Mouse (Mus musculus) gastrocnemius, postnatal 10 days (tissue): Measurements from ENCODE around the gene Astn2. TPM values are rescaled to one million over a fixed set of nuclear protein-coding genes. Genes with fewer than 3 reads are reported as not detected.

ENCODE experiments used
- DNase-seq: peaks from one replicate; pipeline ENCODE4 v3.0.0; 2021; ENCODE audit warnings: mixed read lengths
- total RNA-seq, 2 experiments: library from RNA; stranded (reverse); gene quantifications; 2 replicates each; pipeline ENCODE4 v1.2.3; 2021

Astn2 gene
- total RNA-seq, 2 experiments from 2014 or later, result 1.0 to 1.7 TPM

DNA sequence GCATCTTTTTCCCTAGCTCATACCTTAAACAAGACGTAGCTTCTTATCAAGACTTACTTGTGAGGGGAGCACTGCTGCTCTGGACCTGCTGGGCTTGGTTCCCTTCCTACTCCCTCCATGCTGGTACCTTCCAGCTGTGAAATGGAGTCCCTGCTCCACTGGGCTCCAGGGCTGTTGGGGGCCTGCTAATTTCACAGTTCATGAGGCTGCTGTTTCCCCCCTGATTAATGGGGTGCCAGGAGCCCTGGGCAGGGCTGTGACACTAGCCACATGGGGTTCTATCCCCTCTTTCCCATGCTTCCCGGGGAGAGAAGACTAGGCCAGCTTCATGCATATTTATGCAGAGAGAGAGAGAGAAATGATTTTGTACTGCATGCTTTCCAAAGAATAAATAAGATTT is 234.9 kb downstream of the Astn2 start:
- DNase-seq, result no peak

GRCm38 (mm10) chr4:66158714-66159113 is 245.7 kb downstream of the Astn2 start:
- DNase-seq, result no peak

- no peak for DNase-seq
Observed at GRCm38 (mm10) chr4:66157439-66158113, 246.8 kb downstream of the Astn2 start.

DNA sequence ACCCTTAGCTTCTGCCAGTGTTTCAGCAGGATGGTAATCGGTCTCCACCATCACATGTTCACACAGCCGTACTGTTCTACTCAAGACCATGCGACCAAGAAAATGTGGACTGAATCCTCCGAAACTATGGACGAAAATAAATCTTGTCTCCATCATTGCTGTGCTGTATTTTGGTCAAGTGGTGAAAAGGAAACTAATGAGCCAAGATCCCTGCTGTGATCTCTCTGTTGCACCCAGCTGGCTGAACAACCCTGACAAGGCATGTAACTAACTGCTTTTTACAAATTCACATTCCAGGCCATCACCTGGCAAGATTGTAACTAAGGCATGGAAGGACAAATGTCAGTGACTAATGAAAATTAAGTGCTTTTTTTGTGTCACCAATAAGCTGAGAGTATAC is 257.9 kb downstream of the Astn2 start:
- DNase-seq, result no peak

DNA sequence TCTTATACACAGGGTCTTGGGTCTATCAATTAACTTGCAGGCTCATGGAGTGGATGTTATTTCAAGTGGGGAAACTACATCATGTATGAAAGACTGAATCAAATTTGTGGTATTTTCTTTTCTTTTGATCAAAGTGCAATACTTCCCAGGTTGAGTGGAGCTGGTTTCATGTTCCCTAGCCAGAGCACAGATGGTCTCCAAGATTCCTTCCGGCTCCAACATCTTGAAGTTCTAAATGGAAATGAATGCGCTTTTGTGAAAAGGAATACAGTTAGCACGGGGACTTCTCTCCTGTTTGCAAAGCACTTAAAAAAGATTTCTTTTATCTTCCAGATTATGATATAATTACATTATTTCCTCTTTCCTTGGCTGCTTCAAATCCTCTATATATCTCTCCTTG is 278.2 kb downstream of the Astn2 start:
- DNase-seq, result no peak

GRCm38 (mm10) chr4:66122766-66123358 is 281.5 kb downstream of the Astn2 start:
- no peak for DNase-seq

- no peak for DNase-seq
Observed at GRCm38 (mm10) chr4:66114243-66114642, 290.2 kb downstream of the Astn2 start.

DNA sequence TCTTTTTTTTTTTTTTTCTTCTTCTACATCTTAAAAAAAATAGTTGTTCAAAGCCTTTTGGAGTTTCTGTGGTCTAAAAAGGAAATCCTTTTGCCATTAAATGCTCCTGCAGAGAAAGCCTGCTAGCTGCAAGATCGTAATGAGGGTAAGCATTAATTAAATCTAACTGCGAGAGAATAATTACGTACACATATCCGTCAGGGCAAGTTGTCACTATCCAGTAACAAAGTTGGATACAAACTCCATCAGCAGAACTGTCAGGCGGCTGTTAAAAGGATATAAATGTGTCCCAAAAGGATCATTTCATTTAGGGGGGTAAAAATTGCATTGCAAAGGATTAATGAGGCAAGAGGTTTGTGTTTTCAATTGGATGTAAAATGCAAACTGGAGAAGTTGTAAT is 302.4 kb downstream of the Astn2 start:
- no peak for DNase-seq

DNA sequence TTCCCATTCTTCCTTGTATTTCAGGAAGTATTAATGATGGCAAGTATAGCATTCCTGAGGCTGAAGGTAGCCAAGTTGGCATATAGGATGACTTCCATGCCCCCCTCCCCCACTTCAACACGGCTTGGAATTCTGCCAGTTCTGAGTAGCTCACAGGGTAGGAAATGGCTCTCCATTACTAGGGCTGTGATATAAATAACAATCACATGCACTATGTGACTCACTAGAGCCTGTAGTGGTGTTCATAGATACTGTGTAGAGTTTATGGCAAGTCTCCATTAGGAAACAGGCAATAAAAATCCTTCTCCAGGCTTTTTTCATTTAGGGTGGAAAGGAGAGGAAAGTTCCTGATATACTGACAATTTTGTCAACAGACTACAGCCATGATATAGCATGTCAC is 306.8 kb downstream of the Astn2 start:
- DNase-seq, result no peak

DNA sequence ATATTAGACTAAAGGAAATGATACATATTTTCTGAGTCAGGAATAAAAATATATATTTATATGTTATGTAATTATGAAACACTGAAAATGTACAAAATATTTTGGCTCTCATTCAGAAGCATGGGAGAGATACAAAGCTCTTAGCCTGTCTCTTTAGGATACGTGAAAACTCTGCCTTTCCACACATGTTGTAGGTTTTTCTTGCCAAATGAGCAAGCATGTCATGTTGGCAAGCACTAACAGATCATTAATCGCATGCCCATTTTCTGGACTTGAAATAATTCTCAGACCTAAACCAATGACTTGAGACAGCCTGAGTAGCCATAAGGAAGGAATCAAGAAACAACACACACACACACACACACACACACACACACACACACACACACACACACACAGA is 308.3 kb downstream of the Astn2 start:
- no peak for DNase-seq

- DNase-seq, result no peak
Observed at GRCm38 (mm10) chr4:66057161-66057560, 347.2 kb downstream of the Astn2 start.

DNA sequence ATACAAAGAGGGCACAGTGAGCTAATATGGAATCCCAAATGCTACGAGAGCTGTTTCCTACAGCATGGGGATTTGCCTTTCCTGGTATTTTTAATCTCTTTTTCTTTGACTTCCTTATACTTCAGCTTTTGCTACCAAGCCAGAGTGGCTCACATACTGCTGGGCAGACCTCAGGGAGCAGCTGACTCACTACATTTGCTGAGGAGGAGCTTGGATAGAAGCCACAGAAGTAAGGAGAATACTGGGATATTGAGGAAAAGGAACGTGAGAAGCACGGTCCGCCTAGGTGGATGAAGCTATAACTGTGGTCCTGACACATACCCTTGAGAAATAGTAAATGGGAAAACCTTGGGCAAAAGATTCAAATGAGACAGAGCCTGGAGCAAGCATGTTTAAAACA is 348.7 kb downstream of the Astn2 start:
- no peak for DNase-seq

DNA sequence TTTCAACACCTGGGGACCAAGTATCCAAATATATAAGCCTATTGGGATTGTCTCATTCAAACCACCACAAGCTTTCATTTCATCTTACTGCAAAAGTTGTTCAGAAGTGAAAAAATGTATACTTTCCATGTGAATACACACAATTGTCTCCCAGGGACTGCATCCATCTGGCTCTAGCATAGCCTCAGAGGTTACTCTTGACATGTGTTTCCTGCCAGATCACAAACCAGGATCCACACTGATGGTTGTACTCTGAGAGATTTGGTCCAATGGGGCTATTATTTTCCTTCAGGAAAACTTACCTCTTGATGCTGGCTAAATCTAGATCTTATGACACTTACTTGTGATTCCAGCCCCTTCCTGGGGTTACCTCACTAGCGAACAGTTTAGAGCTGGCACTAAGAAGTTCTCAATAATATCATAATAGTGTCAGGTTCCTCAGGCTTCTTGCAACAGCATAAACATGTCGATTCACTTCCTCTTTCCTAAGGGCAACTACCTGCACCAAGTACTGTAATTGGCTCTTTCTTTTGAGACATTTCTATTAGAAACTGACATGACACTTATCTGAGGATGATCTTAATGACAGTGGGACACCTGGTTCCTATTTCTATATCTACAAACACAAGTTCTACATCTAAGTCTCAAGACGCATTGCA is 361.3 kb downstream of the Astn2 start:
- no peak for DNase-seq

GRCm38 (mm10) chr4:66033826-66034225 is 370.6 kb downstream of the Astn2 start:
- DNase-seq, result no peak

DNA sequence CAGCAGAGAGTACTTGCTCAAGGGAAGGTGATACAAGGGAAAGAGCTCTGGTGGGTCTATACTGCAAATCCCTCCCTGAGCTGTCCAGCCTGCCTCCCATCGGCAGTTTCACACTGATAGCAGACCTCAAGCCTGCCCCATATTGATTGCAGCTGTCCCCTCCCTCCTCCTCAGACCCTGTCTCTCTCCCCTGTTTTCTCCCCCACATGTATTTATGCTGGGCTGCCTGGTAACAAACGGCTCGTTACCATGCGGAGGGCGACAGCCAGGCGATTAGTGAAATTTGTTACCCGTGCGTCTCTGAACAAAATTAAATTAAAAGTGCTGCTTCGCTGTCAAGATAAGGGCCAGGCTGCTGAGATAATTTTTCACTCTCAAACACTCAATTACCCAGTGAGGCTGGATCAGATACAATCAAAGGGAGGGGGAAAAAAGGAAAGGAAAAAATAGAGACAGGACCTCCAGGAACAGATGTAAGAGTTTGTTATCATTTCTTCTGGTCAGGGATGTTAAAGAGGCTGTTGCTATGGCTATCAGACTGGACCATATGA is 373.0 kb downstream of the Astn2 start:
- DNase-seq, result no peak

GRCm38 (mm10) chr4:66029901-66030300 is 374.5 kb downstream of the Astn2 start:
- no peak for DNase-seq

- no peak for DNase-seq
Observed at GRCm38 (mm10) chr4:66027866-66028265, 376.5 kb downstream of the Astn2 start.

GRCm38 (mm10) chr4:66025393-66026062 is 378.9 kb downstream of the Astn2 start:
- peak; percentile 11 for DNase-seq

DNA sequence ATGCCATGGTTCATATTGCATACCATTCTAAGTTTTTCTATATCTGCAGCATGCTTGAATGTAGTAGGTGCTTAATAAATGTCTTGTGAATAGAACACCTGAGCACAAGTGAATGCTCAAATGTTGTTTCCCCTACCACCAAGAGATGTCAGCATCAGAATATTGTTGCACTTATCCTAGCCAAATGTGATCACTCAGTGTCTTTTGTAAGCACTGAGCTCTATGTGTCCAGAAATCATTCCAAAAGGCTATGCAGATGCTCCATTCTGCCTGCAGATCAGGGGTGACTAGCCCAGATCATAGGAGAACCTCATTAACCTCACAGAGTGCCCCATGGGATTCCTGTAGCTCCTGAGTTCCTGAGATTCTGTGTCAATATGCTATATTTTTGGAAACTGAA is 401.5 kb downstream of the Astn2 start:
- no peak for DNase-seq

- DNase-seq, result no peak
Observed at GRCm38 (mm10) chr4:65983643-65984042, 420.8 kb downstream of the Astn2 start.

DNA sequence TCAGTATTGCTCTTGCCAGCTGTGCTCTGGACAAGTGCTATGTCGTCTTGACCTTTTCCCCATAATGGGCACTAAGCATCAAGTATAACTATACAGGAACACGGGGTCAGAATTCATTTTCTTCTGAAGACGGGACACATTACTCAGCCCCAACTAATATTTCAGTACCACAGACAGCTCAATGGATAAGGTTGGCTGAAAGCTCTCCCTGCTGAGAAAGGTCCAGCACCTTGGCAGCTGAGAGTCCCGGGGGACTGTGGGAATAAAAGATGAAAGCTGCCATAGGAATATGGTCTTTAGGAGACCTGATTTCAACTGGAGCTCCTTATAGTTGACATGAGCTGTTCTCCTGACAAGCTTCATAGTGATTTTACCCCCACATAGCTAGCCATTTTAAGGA is 421.5 kb downstream of the Astn2 start:
- no peak for DNase-seq

DNA sequence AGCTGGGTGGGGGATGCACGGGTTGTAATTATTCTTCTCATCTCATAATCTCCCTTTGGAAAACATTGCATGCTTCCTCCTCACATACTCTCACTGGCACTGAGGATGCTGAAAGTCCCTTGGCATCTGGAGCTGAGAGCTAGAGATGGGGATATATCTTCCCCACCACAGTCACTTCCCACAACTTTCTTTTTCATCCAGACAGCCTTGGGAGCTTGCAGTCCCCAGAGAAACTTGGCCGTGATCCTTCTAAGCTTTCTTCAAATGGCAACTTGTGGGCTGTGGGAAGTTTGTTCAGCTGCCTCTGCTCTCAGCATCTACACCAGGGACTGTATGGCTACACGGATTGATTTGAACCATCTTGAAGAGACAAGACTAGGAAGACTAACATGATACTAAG is 428.2 kb downstream of the Astn2 start:
- no peak for DNase-seq

GRCm38 (mm10) chr4:65972395-65972794 is 432.0 kb downstream of the Astn2 start:
- no peak for DNase-seq
